Mouse (Mus musculus) lung, postnatal 0 days (tissue): ENCODE measurements at regions not wholly inside any gene's neighbourhood (a gene's known extent, or its start where the extent isn't known, plus 50 kb on each side); places are given as distances from the start of the nearest gene placed in this dataset.

Source experiments
- CTCF ChIP-seq: IDR thresholded peaks from 2 replicates; pipeline ENCODE4 v1.5.1; 2016; ENCODE audit warnings: antibody characterized with exemption, mild to moderate bottlenecking
- EP300 ChIP-seq: IDR thresholded peaks from 2 replicates; pipeline ENCODE4 v1.6.1; 2016; ENCODE audit warnings: antibody characterized with exemption, mild to moderate bottlenecking, control low read depth

- TF ChIP-seq EP300 (no peak), CTCF (no peak)
Measured at GRCm38 (mm10) chr1:51531360-51531759, 53.1 kb upstream of the Nabp1 start.
